Mouse (Mus musculus) E14TG2a.4 (cell line): ENCODE results near the gene Ciao1.

Experiments used
- CTCF ChIP-seq: conservative IDR thresholded peaks from 2 replicates; pipeline ENCODE4 v1.5.1; 2014; ENCODE audit warnings: low read length
- POU5F1 ChIP-seq: IDR thresholded peaks from 2 replicates; pipeline ENCODE4 v1.6.1; 2014; ENCODE audit warnings: low read length, borderline replicate concordance

- no peak for TF ChIP-seq CTCF
- no peak for TF ChIP-seq POU5F1
Measured at GRCm38 (mm10) chr2:127259340-127259739, 11.7 kb upstream of the Ciao1 start.
